Mouse (Mus musculus): ENCODE measurements around the gene Rpl11.

- TF ChIP-seq CTCF (IDR thresholded peaks at IDR 0.05; ENCODE audit: borderline replicate concordance, control insufficient read depth, extremely low read depth, insufficient read depth, low read length, poor library complexity) (no peak), POLR2A (IDR thresholded peaks at IDR 0.05; ENCODE audit: control insufficient read depth, extremely low read depth, insufficient read depth, low read length, poor library complexity) (no peak)
Observed at GRCm38 (mm10) chr4:136008782-136009447, 44.3 kb downstream of the Rpl11 start.
